Mouse (Mus musculus): ENCODE measurements at regions not wholly inside any gene's neighbourhood (a gene's known extent, or its start where the extent isn't known, plus 50 kb on each side); places are given as distances from the start of the nearest gene placed in this dataset.

- DNase-seq, result no peak
Measured at GRCm38 (mm10) chr6:100475341-100475955, 188.2 kb upstream of the Rybp start.

GRCm38 (mm10) chr6:100474326-100474725 lies 187.0 kb upstream of the Rybp start:
- DNase-seq, result no peak

GRCm38 (mm10) chr6:100470071-100470470 lies 182.8 kb upstream of the Rybp start:
- DNase-seq, result no peak

- DNase-seq, result no peak
Measured at GRCm38 (mm10) chr6:100462757-100463156, 175.5 kb upstream of the Rybp start.

- no peak for DNase-seq
Measured at GRCm38 (mm10) chr6:100453401-100453800, 166.1 kb upstream of the Rybp start.

GRCm38 (mm10) chr6:100452097-100453002 lies 165.1 kb upstream of the Rybp start:
- no peak for DNase-seq

GRCm38 (mm10) chr6:100450108-100450507 lies 162.8 kb upstream of the Rybp start:
- DNase-seq, result no peak

GRCm38 (mm10) chr6:100449087-100449486 lies 161.8 kb upstream of the Rybp start:
- DNase-seq, result no peak

GRCm38 (mm10) chr6:100447211-100447610 lies 159.9 kb upstream of the Rybp start:
- DNase-seq, result no peak

GRCm38 (mm10) chr6:100446804-100447203 lies 159.5 kb upstream of the Rybp start:
- DNase-seq, result no peak

GRCm38 (mm10) chr6:100439071-100439737 lies 151.9 kb upstream of the Rybp start:
- DNase-seq, result no peak

- DNase-seq, result peak; percentile 64 to 82
Measured at GRCm38 (mm10) chr6:100438511-100438991, 151.3 kb upstream of the Rybp start.

- DNase-seq, result no peak
Measured at GRCm38 (mm10) chr6:100437980-100438379, 150.7 kb upstream of the Rybp start.

GRCm38 (mm10) chr6:100436507-100436906 lies 149.2 kb upstream of the Rybp start:
- DNase-seq, result no peak

- DNase-seq, result no peak
Measured at GRCm38 (mm10) chr6:100435222-100435621, 147.9 kb upstream of the Rybp start.

- DNase-seq, result no peak
Measured at GRCm38 (mm10) chr6:100433534-100433867, 146.2 kb upstream of the Rybp start.

- DNase-seq, result no peak
Measured at GRCm38 (mm10) chr6:100432688-100433533, 145.6 kb upstream of the Rybp start.

GRCm38 (mm10) chr6:100430286-100430685 lies 143.0 kb upstream of the Rybp start:
- no peak for DNase-seq

GRCm38 (mm10) chr6:100429511-100429910 lies 142.2 kb upstream of the Rybp start:
- DNase-seq, result no peak

- no peak for DNase-seq
Measured at GRCm38 (mm10) chr6:100428759-100429158, 141.5 kb upstream of the Rybp start.

- DNase-seq, result no peak
Measured at GRCm38 (mm10) chr6:100425551-100425950, 138.3 kb upstream of the Rybp start.

GRCm38 (mm10) chr6:100424788-100425403 lies 137.6 kb upstream of the Rybp start:
- no peak for DNase-seq
